Mouse (Mus musculus) cerebellum, adult 2 months (tissue): ENCODE measurements at regions not wholly inside any gene's neighbourhood (a gene's known extent, or its start where the extent isn't known, plus 50 kb on each side); places are given as distances from the start of the nearest gene placed in this dataset.
A peak's percentile ranks its signal among the peaks of the same experiment; 100 is the strongest.

Experiments used
- DNase-seq, 2 experiments: peaks; one replicate each; pipeline ENCODE4 v3.0.0; 2021
- H3K27ac ChIP-seq: fragments of 200-500 bp; 2 replicates; pipeline ENCODE4 v1.5.1; 2012; ENCODE audit warnings: low read length, control low read depth, inconsistent platforms; ENCODE audit not compliant: insufficient read depth
- H3K27me3 ChIP-seq: fragments of 200-500 bp; 2 replicates; pipeline ENCODE4 v1.6.1; 2012; ENCODE audit warnings: inconsistent platforms, mild to moderate bottlenecking, low read length, moderate library complexity; ENCODE audit not compliant: control insufficient read depth, insufficient read depth
- H3K4me1 ChIP-seq: fragments of 200-500 bp; 2 replicates; pipeline ENCODE4 v1.6.1; 2011; ENCODE audit warnings: low read length; ENCODE audit not compliant: control insufficient read depth, insufficient read depth
- H3K4me3 ChIP-seq: fragments of 200-500 bp; replicated peaks from 2 replicates; pipeline ENCODE3; 2011; ENCODE audit warnings: mild to moderate bottlenecking, low read depth, low read length, control low read depth; ENCODE audit not compliant: insufficient read depth
- CTCF ChIP-seq: fragments of 200-500 bp; IDR thresholded peaks from 2 replicates; pipeline ENCODE4 v1.5.1; 2011; ENCODE audit warnings: low read depth, mild to moderate bottlenecking, control low read depth, low read length, moderate library complexity, borderline replicate concordance; ENCODE audit not compliant: insufficient read depth
- POLR2A ChIP-seq: fragments of 200-500 bp; IDR thresholded peaks from 2 replicates; pipeline ENCODE4 v1.6.1; 2011; ENCODE audit warnings: low read length, control low read depth, borderline replicate concordance; ENCODE audit not compliant: insufficient read depth
- WGBS: fragments of 180-500 bp; shearing (Covaris S2); methylation state at CpG from one replicate; pipeline ENCODE4 v1.1.7; 2018; 5-methylcytosine and 5-hydroxymethylcytosine counted together

- Histone ChIP-seq H3K27me3 (no peaks in the 10 kb centered on the region), H3K27ac (no peak overlapping the region), H3K4me3 (no peak overlapping the region), H3K4me1 (peaks cover 3% of the 10 kb centered on the region; the same call in 1 of the 2 replicates)
- WGBS, result 59% methylated on average over 6 of the region's 6 CpGs
- DNase-seq, result no peak
- no peak for TF ChIP-seq CTCF
- no peak for TF ChIP-seq POLR2A
Observed at GRCm38 (mm10) chr5:40030261-40030660, 275.0 kb upstream of the Hs3st1 start.

DNA sequence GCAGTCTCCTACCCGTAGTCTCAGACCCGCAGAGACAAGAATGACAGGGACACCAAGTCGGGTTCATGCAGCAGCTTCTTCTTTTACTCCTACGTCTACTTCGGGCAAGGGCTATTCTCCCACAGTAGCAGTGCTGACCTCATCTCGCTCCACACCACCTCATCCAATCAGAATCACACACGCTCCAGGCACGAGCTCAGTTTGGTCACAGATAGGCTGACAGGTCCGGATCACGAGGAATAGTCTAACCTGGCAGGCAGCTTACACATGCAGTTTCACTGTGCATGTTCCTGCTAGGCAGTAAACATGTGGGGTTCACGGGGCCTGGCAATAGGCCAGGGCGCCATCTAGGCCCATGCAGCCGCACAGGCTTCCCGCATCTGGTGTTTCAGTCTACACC is 260.7 kb upstream of the Hs3st1 start:
- H3K27ac ChIP-seq, result no peak overlapping the region
- no peaks in the 10 kb centered on the region for H3K27me3 ChIP-seq
- no peak for DNase-seq
- H3K4me3 ChIP-seq, result no peak overlapping the region
- 85% methylated on average over 14 of the region's 14 CpGs for WGBS
- no peaks in the 10 kb centered on the region for H3K4me1 ChIP-seq
- TF ChIP-seq POLR2A (no peak), CTCF (no peak)

DNA sequence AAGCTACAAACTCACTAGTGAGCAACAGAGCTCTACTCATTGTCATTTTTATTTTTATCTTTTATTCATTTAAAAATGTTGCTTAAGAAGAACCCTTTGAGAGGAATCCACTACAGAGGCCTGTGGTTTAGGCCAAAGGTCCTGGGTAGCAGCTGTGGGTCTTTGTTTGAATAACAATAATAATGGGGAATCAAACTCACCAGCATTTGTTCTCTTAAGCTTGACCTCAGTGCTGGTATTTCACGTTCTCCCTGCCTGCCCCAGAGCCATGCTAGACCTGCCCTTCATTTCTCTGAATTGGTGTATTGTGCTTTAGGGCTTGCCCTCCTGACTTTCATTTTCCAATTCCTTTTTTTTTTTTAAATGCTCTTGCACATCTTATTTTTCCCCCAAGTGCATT is 232.8 kb upstream of the Hs3st1 start:
- Histone ChIP-seq H3K4me3 (no peak overlapping the region), H3K27me3 (no peaks in the 10 kb centered on the region), H3K4me1 (no peaks in the 10 kb centered on the region), H3K27ac (no peak overlapping the region)
- TF ChIP-seq POLR2A (no peak), CTCF (no peak)
- no peak for DNase-seq
- WGBS, result 55% methylated on average over 1 of the region's 1 CpGs

DNA sequence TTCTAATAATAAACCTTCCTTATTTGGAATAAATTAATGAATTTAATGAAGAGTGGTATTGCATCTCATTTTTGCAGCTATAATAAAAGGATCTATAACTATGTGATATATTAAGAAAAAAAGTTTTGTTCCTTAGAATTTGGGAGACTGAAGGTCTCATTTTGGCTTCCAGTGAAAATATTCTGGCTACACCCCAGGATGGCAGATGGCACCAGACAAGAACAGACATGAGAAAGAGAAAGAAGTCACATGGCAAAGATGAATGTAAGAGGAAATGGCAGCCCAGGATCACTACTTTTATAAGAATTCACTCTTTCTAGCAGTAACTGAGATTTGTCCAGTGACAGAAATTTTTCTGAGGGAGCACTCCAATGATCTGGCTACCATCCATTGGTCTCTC is 209.1 kb upstream of the Hs3st1 start:
- no peaks in the 10 kb centered on the region for H3K27me3 ChIP-seq
- no peaks in the 10 kb centered on the region; the same call in 1 of the 2 replicates for H3K4me1 ChIP-seq
- DNase-seq, result peak; percentile 40 to 71
- TF ChIP-seq POLR2A (no peak), CTCF (no peak)
- no peak overlapping the region for H3K27ac ChIP-seq
- no peak overlapping the region for H3K4me3 ChIP-seq

DNA sequence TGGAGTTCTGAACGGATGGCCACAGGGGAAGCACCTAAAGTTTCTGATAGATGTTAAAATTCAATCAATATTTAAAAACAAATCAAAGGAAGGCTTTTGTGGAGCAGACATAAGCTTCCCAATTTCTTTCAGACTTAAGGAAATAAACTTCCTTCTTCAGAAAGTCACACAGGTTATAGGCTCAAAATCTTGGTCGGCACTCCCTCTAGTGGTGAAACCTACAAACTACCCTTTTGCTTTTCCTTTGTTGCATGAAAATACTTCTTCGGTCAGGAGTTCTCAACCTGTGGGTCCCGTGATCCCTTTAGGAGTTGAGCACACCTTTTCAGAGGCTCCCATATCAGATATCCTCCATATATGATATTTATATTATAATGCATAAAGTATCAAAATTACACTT is 205.7 kb upstream of the Hs3st1 start:
- no peak overlapping the region for H3K27ac ChIP-seq
- H3K27me3 ChIP-seq, result no peaks in the 10 kb centered on the region
- DNase-seq, result peak; percentile 34 to 37
- TF ChIP-seq CTCF (peak; percentile 49; the same call in 1 of the 2 replicates), POLR2A (no peak)
- H3K4me1 ChIP-seq, result no peaks in the 10 kb centered on the region; the same call in 1 of the 2 replicates
- H3K4me3 ChIP-seq, result no peak overlapping the region
- WGBS, result 32% methylated on average over 4 of the region's 4 CpGs

- Histone ChIP-seq H3K4me1 (no peaks in the 10 kb centered on the region), H3K4me3 (no peak overlapping the region), H3K27me3 (no peaks in the 10 kb centered on the region), H3K27ac (no peak overlapping the region)
- no peak for DNase-seq
- 87% methylated on average over 2 of the region's 2 CpGs for WGBS
- TF ChIP-seq CTCF, result no peak
- no peak for TF ChIP-seq POLR2A
Observed at GRCm38 (mm10) chr5:39935564-39935963, 180.3 kb upstream of the Hs3st1 start.

DNA sequence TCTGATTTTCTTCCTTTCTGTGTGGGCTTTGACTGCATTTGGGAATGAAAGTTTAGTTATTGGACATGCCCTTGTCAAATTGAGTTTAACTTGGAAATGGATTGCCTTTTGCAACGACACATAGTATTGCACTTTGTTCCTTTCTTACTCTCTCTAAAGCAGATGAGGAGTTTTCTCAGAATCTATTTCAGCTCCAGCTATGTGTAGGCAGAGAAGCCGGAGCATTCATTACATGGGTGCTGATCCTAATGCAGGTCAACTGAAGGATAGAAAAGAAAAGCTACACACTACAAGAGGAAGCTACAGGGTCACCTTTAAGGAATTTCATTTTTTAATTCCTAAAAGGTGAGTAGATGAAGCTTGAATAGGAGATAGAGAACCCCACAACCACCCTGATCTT is 176.6 kb upstream of the Hs3st1 start:
- Histone ChIP-seq H3K27ac (no peak overlapping the region), H3K4me1 (no peaks in the 10 kb centered on the region), H3K27me3 (no peaks in the 10 kb centered on the region), H3K4me3 (no peak overlapping the region)
- DNase-seq, result no peak
- 89% methylated on average over 2 of the region's 2 CpGs for WGBS
- TF ChIP-seq POLR2A, result no peak
- TF ChIP-seq CTCF, result no peak

DNA sequence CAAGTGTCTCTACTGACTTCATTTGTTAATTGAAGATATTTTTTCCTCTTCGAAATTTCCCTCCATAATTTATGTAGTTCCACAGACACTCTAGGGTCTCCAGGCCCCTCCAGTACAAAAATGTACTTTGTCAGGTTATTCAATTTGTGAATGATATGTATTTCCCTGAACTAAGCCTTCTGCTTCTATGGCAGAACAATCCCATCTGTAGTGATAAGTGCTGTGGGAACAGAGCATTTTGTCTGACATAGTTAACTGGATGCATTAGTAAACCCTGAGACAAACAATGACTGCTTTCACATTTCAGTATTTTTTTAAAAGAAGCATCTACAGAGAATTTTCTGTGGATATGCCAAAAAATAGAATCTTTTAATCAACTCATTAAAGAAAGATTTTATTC is 154.1 kb upstream of the Hs3st1 start:
- TF ChIP-seq POLR2A, result no peak
- TF ChIP-seq CTCF, result no peak
- Histone ChIP-seq H3K4me3 (no peak overlapping the region), H3K27ac (no peak overlapping the region), H3K27me3 (no peaks in the 10 kb centered on the region), H3K4me1 (no peaks in the 10 kb centered on the region)
- WGBS, result 71% methylated on average over 1 of the region's 1 CpGs
- DNase-seq, result no peak

DNA sequence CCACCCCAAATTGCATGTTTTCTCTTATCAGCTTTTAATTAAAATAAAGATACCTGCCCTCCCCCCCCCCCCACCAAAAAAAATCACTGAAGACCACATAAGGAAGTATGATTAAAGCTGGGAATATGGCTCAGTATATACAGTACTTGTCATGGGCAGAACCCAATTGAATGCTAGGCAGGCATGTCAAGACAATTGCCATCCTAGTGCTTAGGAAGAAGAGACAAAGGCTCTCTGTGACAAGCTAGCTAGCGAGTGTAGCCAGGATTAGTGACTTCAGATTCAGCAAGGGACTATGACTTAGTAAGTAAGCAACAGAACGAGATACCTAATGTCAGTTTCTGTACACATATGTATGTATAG is 116.4 kb upstream of the Hs3st1 start:
- Histone ChIP-seq H3K27me3 (no peaks in the 10 kb centered on the region), H3K4me1 (peaks cover 4% of the 10 kb centered on the region), H3K4me3 (no peak overlapping the region), H3K27ac (no peak overlapping the region)
- no peak for TF ChIP-seq POLR2A
- TF ChIP-seq CTCF, result no peak
- no peak for DNase-seq
- WGBS, result 78% methylated on average over 2 of the region's 2 CpGs
